In genomic region chr5:125368156-125368555, GRCm38 (mm10) we compare ENCODE assay signal across 19 mouse cellular contexts. TPM values are rescaled to one million over a fixed set of nuclear protein-coding genes. Genes with fewer than 3 reads are reported as not detected.
A peak's percentile ranks its signal among the peaks of the same experiment; 100 is the strongest.
DNase-seq lines count a peak whose midpoint lies in the region; ATAC-seq and TF ChIP-seq lines count a peak whose summit lies in the region.
"Had no signal": no experiment of that assay in that cellular context is flagged by ENCODE, and none has a peak within 500 bp of the region (broad histone marks: within the 10 kb centered on the region; RNA-seq: fewer than 3 reads in every experiment).

No protein-coding gene starts in this region.

- H3ac ChIP-seq in myocyte (ENCODE audit: control insufficient read depth, insufficient read length) = no peak overlapping the region

- TF ChIP-seq RAD21 in CH12.LX (IDR thresholded peaks at IDR 0.05; ENCODE audit: low read depth, low read length) = no peak

- WGBS in kidney, embryonic 15.5 days = 73% methylated on average over 5 of the region's 5 CpGs
- 72% methylated on average over 5 of the region's 5 CpGs for WGBS in forebrain, embryonic 13.5 days

- DNase-seq in kidney, adult 18-20 months = no peak
- no peak for DNase-seq in CH12.LX (ENCODE audit: extremely low read depth)

- TF ChIP-seq POLR2A in CH12.LX (IDR thresholded peaks at IDR 0.05; ENCODE audit: low read depth, low read length) = no peak
- no peak for TF ChIP-seq POLR2A in embryonic fibroblast, embryonic 13.5 days (IDR thresholded peaks at IDR 0.05; ENCODE audit: low read depth, low read length)
- TF ChIP-seq POLR2A in myocyte (IDR thresholded peaks at IDR 0.05; ENCODE audit: insufficient read length, low read depth) = no peak

- no peaks in the 10 kb centered on the region for H3K36me3 ChIP-seq in kidney, embryonic 15.5 days
- no peaks in the 10 kb centered on the region for H3K36me3 ChIP-seq in CH12.LX (replicated peaks in 1 of 2; ENCODE audit: control insufficient read depth in 1 of 2, insufficient read depth in 1 of 2, low read length in 1 of 2)
- H3K36me3 ChIP-seq in myocyte (ENCODE audit: control insufficient read depth, insufficient read depth) = no peaks in the 10 kb centered on the region
- H3K36me3 ChIP-seq in forebrain, embryonic 13.5 days (ENCODE audit: poor library complexity, severe bottlenecking) = no peaks in the 10 kb centered on the region
- H3K36me3 ChIP-seq: embryonic facial prominence, embryonic 12.5 days; heart, embryonic 15.5 days; limb, embryonic 13.5 days; liver, embryonic 13.5 days; lung, embryonic 15.5 days; midbrain, embryonic 10.5 days; neural tube, embryonic 15.5 days had no signal

- H3K27me3 ChIP-seq in kidney, embryonic 15.5 days = no peaks in the 10 kb centered on the region
- H3K27me3 ChIP-seq in CH12.LX (replicated peaks) (no peaks in the 10 kb centered on the region), myocyte (ENCODE audit: control insufficient read depth, insufficient read depth, insufficient read length) (no peaks in the 10 kb centered on the region)
- H3K27me3 ChIP-seq in forebrain, embryonic 13.5 days = no peaks in the 10 kb centered on the region
- H3K27me3 ChIP-seq: embryonic facial prominence, embryonic 12.5 days; heart, embryonic 15.5 days; limb, embryonic 13.5 days; liver, embryonic 13.5 days; lung, embryonic 15.5 days; neural tube, embryonic 15.5 days; Patski had no signal

- no peak overlapping the region for H3K27ac ChIP-seq in kidney, embryonic 15.5 days
- no peak overlapping the region for H3K27ac ChIP-seq in CH12.LX (ENCODE audit: insufficient read depth, low read depth)
- peak overlapping the region; percentile 94 for H3K27ac ChIP-seq in embryonic fibroblast, embryonic 13.5 days (ENCODE audit: insufficient read depth, low read length)
- no peak overlapping the region for H3K27ac ChIP-seq in forebrain, embryonic 13.5 days
- H3K27ac ChIP-seq: embryonic facial prominence, embryonic 12.5 days; heart, adult 2 months; heart, embryonic 15.5 days; hindbrain, embryonic 14.5 days; limb, embryonic 13.5 days; liver, embryonic 13.5 days; lung, embryonic 15.5 days; midbrain, embryonic 10.5 days; neural tube, embryonic 15.5 days had no signal

- H3K79me2 ChIP-seq in CH12.LX (replicated peaks; ENCODE audit: control insufficient read depth, extremely low read depth, insufficient read depth, poor library complexity, severe bottlenecking) (no peaks in the 10 kb centered on the region), myocyte (ENCODE audit: control insufficient read depth, insufficient read depth) (no peaks in the 10 kb centered on the region)

- no peak overlapping the region for H3K4me3 ChIP-seq in kidney, embryonic 15.5 days (replicated peaks)
- H3K4me3 ChIP-seq in CH12.LX (replicated peaks in 1 of 3; ENCODE audit: low read depth in 2 of 3, low read length in 2 of 3, poor library complexity in 1 of 3) (no peak overlapping the region), myocyte (no peak overlapping the region)
- no peak overlapping the region for H3K4me3 ChIP-seq in embryonic fibroblast, embryonic 13.5 days (ENCODE audit: insufficient read depth, low read length)
- H3K4me3 ChIP-seq in forebrain, embryonic 13.5 days = no peak overlapping the region
- H3K4me3 ChIP-seq: embryonic facial prominence, embryonic 12.5 days; erythroblast, embryonic 14.5 days; heart, adult 2 months; heart, embryonic 15.5 days; limb, embryonic 13.5 days; liver, embryonic 13.5 days; lung, embryonic 15.5 days; midbrain, embryonic 10.5 days; neural tube, embryonic 15.5 days had no signal

- in situ Hi-C loops in CH12.LX (cut with MboI; ENCODE audit: low pct_ligation_motif_present, low pct_unique_long_range_greater_than_20kb, low sequenced_read_pairs) = no loop called here

- 0 out of 2 replicates have a peak overlapping the region, but pooled peaks have one; percentile 5 for H3K9ac ChIP-seq in kidney, embryonic 15.5 days
- no peak overlapping the region for H3K9ac ChIP-seq in CH12.LX (ENCODE audit: insufficient read depth, low read depth)
- H3K9ac ChIP-seq in forebrain, embryonic 13.5 days = no peak overlapping the region
- H3K9ac ChIP-seq: embryonic facial prominence, embryonic 12.5 days; heart, embryonic 15.5 days; hindbrain, embryonic 14.5 days; limb, embryonic 13.5 days; liver, embryonic 13.5 days; lung, embryonic 15.5 days; neural tube, embryonic 15.5 days had no signal

- no peak for TF ChIP-seq CTCF in CH12.LX (conservative IDR thresholded peaks at IDR 0.05 in 1 of 2, IDR thresholded peaks at IDR 0.05 in 1 of 2; ENCODE audit: low read depth in 2 of 2, low read length in 2 of 2)
- no peak for TF ChIP-seq CTCF in embryonic fibroblast, embryonic 13.5 days (IDR thresholded peaks at IDR 0.05; ENCODE audit: borderline replicate concordance, insufficient read depth, low read length)

- dilution Hi-C loops in CH12.LX (cut with MboI; ENCODE audit: extremely low pct_ligation_motif_present, extremely low pct_unique_long_range_greater_than_20kb, low sequenced_read_pairs) = no loop called here

- H3K4me2 ChIP-seq in kidney, embryonic 15.5 days = no peak overlapping the region
- no peak overlapping the region for H3K4me2 ChIP-seq in CH12.LX (ENCODE audit: insufficient read depth, low read depth, poor library complexity, severe bottlenecking)
- peak overlapping the region; percentile 32 for H3K4me2 ChIP-seq in myocyte (ENCODE audit: low read depth)
- no peak overlapping the region for H3K4me2 ChIP-seq in forebrain, embryonic 13.5 days
- H3K4me2 ChIP-seq: embryonic facial prominence, embryonic 12.5 days; heart, embryonic 15.5 days; hindbrain, embryonic 14.5 days; limb, embryonic 13.5 days; liver, embryonic 13.5 days; lung, embryonic 15.5 days; neural tube, embryonic 15.5 days had no signal

- H3K4me1 ChIP-seq in kidney, embryonic 15.5 days = no peaks in the 10 kb centered on the region
- H3K4me1 ChIP-seq in CH12.LX (ENCODE audit: control insufficient read depth in 1 of 2, insufficient read depth in 2 of 2) = peaks cover 0 to 4% of the 10 kb centered on the region in 2 experiments; a peak in 1 of 4 replicates
- no peaks in the 10 kb centered on the region for H3K4me1 ChIP-seq in embryonic fibroblast, embryonic 13.5 days (ENCODE audit: control insufficient read depth, insufficient read depth, low read length)
- no peaks in the 10 kb centered on the region for H3K4me1 ChIP-seq in forebrain, embryonic 13.5 days
- H3K4me1 ChIP-seq: embryonic facial prominence, embryonic 12.5 days; limb, embryonic 13.5 days; liver, embryonic 13.5 days; midbrain, embryonic 10.5 days; neural tube, embryonic 15.5 days had no signal

- H3K9me3 ChIP-seq in kidney, embryonic 15.5 days (replicated peaks) = no peaks in the 10 kb centered on the region
- peaks cover 13% of the 10 kb centered on the region for H3K9me3 ChIP-seq in CH12.LX (replicated peaks; ENCODE audit: low read length)
- no peaks in the 10 kb centered on the region for H3K9me3 ChIP-seq in forebrain, embryonic 13.5 days (replicated peaks)
- H3K9me3 ChIP-seq: embryonic facial prominence, embryonic 12.5 days; heart, embryonic 15.5 days; limb, embryonic 13.5 days; liver, embryonic 13.5 days; lung, embryonic 15.5 days; midbrain, embryonic 10.5 days; neural tube, embryonic 15.5 days had no signal

- no peak for TF ChIP-seq EP300 in CH12.LX (IDR thresholded peaks at IDR 0.05; ENCODE audit: low read length)

- no peak for ATAC-seq in kidney, embryonic 15.5 days (replicated peaks; ENCODE audit: low FRiP score)
- no peak for ATAC-seq in forebrain, embryonic 13.5 days
- no peak for ATAC-seq in inflammation-experienced regulatory T-cells, adult 6 months

TF ChIP-seq in CH12.LX, 34 proteins besides CTCF, POLR2A, EP300 and RAD21 (continues in another document):
- no peak for TF ChIP-seq E2F4 (IDR thresholded peaks at IDR 0.05; ENCODE audit: insufficient replicate concordance, low read depth, low read length)
- no peak for TF ChIP-seq SIN3A (IDR thresholded peaks at IDR 0.05; ENCODE audit: low read length)
- no peak for TF ChIP-seq MXI1 (IDR thresholded peaks at IDR 0.05; ENCODE audit: low read depth, low read length)

TF ChIP-seq in myocyte, 11 proteins besides CTCF, POLR2A, EP300 and RAD21 (continues in another document):
- TF ChIP-seq CEBPB (IDR thresholded peaks at IDR 0.05; ENCODE audit: insufficient read depth, poor library complexity, severe bottlenecking) (peak; percentile 43; the same call in 1 of the 2 replicates), MYOG (IDR thresholded peaks at IDR 0.05; ENCODE audit: control insufficient read depth in 1 of 3, insufficient read depth in 1 of 3, insufficient read length in 2 of 3, low read depth in 2 of 3) (no peak)

RNA-seq across cellular contexts. Expression of gene Gm10382, which starts 21.0 kb away (rescaled TPM):
- 0.31 and 0.49 TPM in 2 replicates for polyA plus RNA-seq in kidney, embryonic 15.5 days (2015; fragmentation: Nextera tagmentation; extraction: Ambion mirVana)
- total RNA-seq in CH12.LX (2012; rRNA removed) (0.59 and 0.80 TPM in 2 replicates), CH12.LX (2014; rRNA removed) (not detected in 2 replicates)
- polyA plus RNA-seq in CH12.LX (2012; ENCODE audit: insufficient read length, low read depth) (0.87 and 1.1 TPM in 2 replicates), myocyte (2012; fragmentation: generic; extraction: Trizol) (1.9 TPM)
- polyA plus RNA-seq in embryonic fibroblast, embryonic 13.5 days (2011; ENCODE audit: insufficient read length, low read depth, missing spikeins) = not detected in 2 replicates
- polyA plus RNA-seq in forebrain, embryonic 13.5 days (2015; fragmentation: Nextera tagmentation; extraction: Ambion mirVana) = 0.27 and 0.38 TPM in 2 replicates
- polyA plus RNA-seq in inflammation-experienced regulatory T-cells, adult 6 months (2017; shearing (Covaris generic)) = 1 to 10 TPM in 2 of 3 experiments, under 1 TPM in 1; 0.65 to 1.1 (median 1.0) TPM
- total RNA-seq: gastrocnemius, postnatal 14 days had no signal

RNA-seq across cellular contexts. Expression of gene Ubc, which starts 21.8 kb away (rescaled TPM):
- polyA plus RNA-seq in kidney, embryonic 15.5 days (2015; fragmentation: Nextera tagmentation; extraction: Ambion mirVana) = 1,049 and 1,140 TPM in 2 replicates
- total RNA-seq in CH12.LX (2012; rRNA removed) (466 and 486 TPM in 2 replicates), CH12.LX (2014; rRNA removed) (650 and 656 TPM in 2 replicates)
- polyA plus RNA-seq in CH12.LX (2012; ENCODE audit: insufficient read length, low read depth) (687 and 803 TPM in 2 replicates), myocyte (2012; fragmentation: generic; extraction: Trizol) (878 TPM)
- 543 and 665 TPM in 2 replicates for polyA plus RNA-seq in embryonic fibroblast, embryonic 13.5 days (2011; ENCODE audit: insufficient read length, low read depth, missing spikeins)
- 1,082 and 1,216 TPM in 2 replicates for polyA plus RNA-seq in forebrain, embryonic 13.5 days (2015; fragmentation: Nextera tagmentation; extraction: Ambion mirVana)
- polyA plus RNA-seq in inflammation-experienced regulatory T-cells, adult 6 months (2017; shearing (Covaris generic)) = 1,000 to 10,000 TPM in 2 of 3 experiments, 100 to 1,000 TPM in 1; 741 to 1,375 (median 1,290) TPM

RNA-seq across cellular contexts. Expression of gene Scarb1, which starts 27.3 kb away (rescaled TPM):
- 67.6 and 97.9 TPM in 2 replicates for polyA plus RNA-seq in kidney, embryonic 15.5 days (2015; fragmentation: Nextera tagmentation; extraction: Ambion mirVana)
- 11.6 and 12.3 TPM in 2 replicates for total RNA-seq in CH12.LX (2012; rRNA removed)
- 16.3 and 20.0 TPM in 2 replicates for total RNA-seq in CH12.LX (2014; rRNA removed)
- polyA plus RNA-seq in CH12.LX (2012; ENCODE audit: insufficient read length, low read depth) = 24.6 and 24.7 TPM in 2 replicates
- polyA plus RNA-seq in embryonic fibroblast, embryonic 13.5 days (2011; ENCODE audit: insufficient read length, low read depth, missing spikeins) = 46.8 and 47.8 TPM in 2 replicates
- polyA plus RNA-seq in myocyte (2012; fragmentation: generic; extraction: Trizol) = 28.6 TPM
- 26.4 and 29.8 TPM in 2 replicates for polyA plus RNA-seq in forebrain, embryonic 13.5 days (2015; fragmentation: Nextera tagmentation; extraction: Ambion mirVana)
- polyA plus RNA-seq in inflammation-experienced regulatory T-cells, adult 6 months (2017; shearing (Covaris generic)) = 10 to 100 TPM in 1 of 3 experiments, 1 to 10 TPM in 2; 3.7 to 11.8 (median 6.6) TPM
